Mouse (Mus musculus): ENCODE data around the gene Pou2f1. TPM values are rescaled to one million over a fixed set of nuclear protein-coding genes. Genes with fewer than 3 reads are reported as not detected.
A peak's percentile ranks its signal among the peaks of the same experiment; 100 is the strongest.

Gene Pou2f1
- 3.0 and 4.7 TPM in 2 replicates for polyA plus RNA-seq (2012; rRNA removed)

- peak; percentile 84 for DNase-seq (ENCODE audit: low spot score)
These were observed at the start of gene Pou2f1 for GRCm38 (mm10) chr1:166002520-166003155. Gene Pou2f1, minus strand, starts transcription at chr1:166002678.

GRCm38 (mm10) chr1:166049046-166049827, 46.8 kb upstream of the Pou2f1 start:
- no peak for DNase-seq (ENCODE audit: low spot score)

GRCm38 (mm10) chr1:166048230-166048911, 45.9 kb upstream of the Pou2f1 start:
- no peak for DNase-seq (ENCODE audit: low spot score)

GRCm38 (mm10) chr1:166047505-166048170, 45.2 kb upstream of the Pou2f1 start:
- DNase-seq (ENCODE audit: low spot score) = no peak

GRCm38 (mm10) chr1:166045894-166046197, 43.4 kb upstream of the Pou2f1 start:
- no peak for DNase-seq (ENCODE audit: low spot score)

GRCm38 (mm10) chr1:166045060-166045893, 42.8 kb upstream of the Pou2f1 start:
- DNase-seq (ENCODE audit: low spot score) = no peak

- no peak for DNase-seq (ENCODE audit: low spot score)
These were observed 41.1 kb upstream of the Pou2f1 start for GRCm38 (mm10) chr1:166043451-166044149.

GRCm38 (mm10) chr1:166041501-166041900, 39.0 kb upstream of the Pou2f1 start:
- DNase-seq (ENCODE audit: low spot score) = no peak

GRCm38 (mm10) chr1:166038731-166039332, 36.4 kb upstream of the Pou2f1 start:
- no peak for DNase-seq (ENCODE audit: low spot score)

GRCm38 (mm10) chr1:166035045-166035444, 32.6 kb upstream of the Pou2f1 start:
- DNase-seq (ENCODE audit: low spot score) = no peak

- no peak for DNase-seq (ENCODE audit: low spot score)
These were observed 29.4 kb upstream of the Pou2f1 start for GRCm38 (mm10) chr1:166031673-166032547.

GRCm38 (mm10) chr1:166023981-166024380, 21.5 kb upstream of the Pou2f1 start:
- DNase-seq (ENCODE audit: low spot score) = no peak

- DNase-seq (ENCODE audit: low spot score) = no peak
These were observed 14.7 kb upstream of the Pou2f1 start for GRCm38 (mm10) chr1:166017203-166017602.

GRCm38 (mm10) chr1:166016306-166016705, 13.8 kb upstream of the Pou2f1 start:
- DNase-seq (ENCODE audit: low spot score) = no peak

- DNase-seq (ENCODE audit: low spot score) = no peak
These were observed 12.1 kb upstream of the Pou2f1 start for GRCm38 (mm10) chr1:166014530-166014929.

- no peak for DNase-seq (ENCODE audit: low spot score)
These were observed 7.6 kb upstream of the Pou2f1 start for GRCm38 (mm10) chr1:166010106-166010505.

GRCm38 (mm10) chr1:166008634-166009350, 6.3 kb upstream of the Pou2f1 start:
- no peak for DNase-seq (ENCODE audit: low spot score)

GRCm38 (mm10) chr1:166007026-166007425, 4.5 kb upstream of the Pou2f1 start:
- DNase-seq (ENCODE audit: low spot score) = no peak
